Comparison of ENCODE assay signal across 9 mouse cellular contexts in genomic region chr15:84965575-84966360, GRCm38 (mm10). TPM values are rescaled to one million over a fixed set of nuclear protein-coding genes. Genes with fewer than 3 reads are reported as not detected.
A peak's percentile ranks its signal among the peaks of the same experiment; 100 is the strongest.
DNase-seq lines count a peak whose midpoint lies in the region; ATAC-seq and TF ChIP-seq lines count a peak whose summit lies in the region.
"Had no signal": no experiment of that assay in that cellular context is flagged by ENCODE, and none has a peak within 500 bp of the region (broad histone marks: within the 10 kb centered on the region; RNA-seq: fewer than 3 reads in every experiment).

No protein-coding gene starts in this region.

- H3K4me1 ChIP-seq in lung, embryonic 14.5 days (ENCODE audit: insufficient read depth) = no peaks in the 10 kb centered on the region
- H3K4me1 ChIP-seq in limb, embryonic 11.5 days (ENCODE audit: control insufficient read depth, insufficient read depth, low read length) = no peaks in the 10 kb centered on the region

- no peak overlapping the region for H3K9ac ChIP-seq in lung, embryonic 14.5 days
- H3K9ac ChIP-seq in limb, embryonic 11.5 days (ENCODE audit: low read length) = no peak overlapping the region

- no peak for TF ChIP-seq CTCF in lung, embryonic 14.5 days (IDR thresholded peaks at IDR 0.05; ENCODE audit: low read depth)

- H3K9me3 ChIP-seq in lung, embryonic 14.5 days (ENCODE audit: low read depth, low read length) = no peaks in the 10 kb centered on the region
- no peaks in the 10 kb centered on the region for H3K9me3 ChIP-seq in limb, embryonic 11.5 days (ENCODE audit: control insufficient read depth, low read length)

- no peak overlapping the region for H3K4me2 ChIP-seq in lung, embryonic 14.5 days
- no peak overlapping the region for H3K4me2 ChIP-seq in limb, embryonic 11.5 days (ENCODE audit: low read depth, severe bottlenecking)

- H3K36me3 ChIP-seq in lung, embryonic 14.5 days (ENCODE audit: insufficient read depth) = 0 out of 2 replicates have a peak, but pooled peaks cover 3% of the 10 kb centered on the region
- H3K36me3 ChIP-seq in limb, embryonic 11.5 days (ENCODE audit: control insufficient read depth, insufficient read depth, low read length) = no peaks in the 10 kb centered on the region

- WGBS in lung, embryonic 14.5 days = 54% methylated on average over 7 of the region's 7 CpGs
- WGBS in limb, embryonic 11.5 days = 60% methylated on average over 7 of the region's 7 CpGs

- no peak for ATAC-seq in lung, embryonic 14.5 days (ENCODE audit: insufficient read depth)
- no peak for ATAC-seq in limb, embryonic 11.5 days (ENCODE audit: insufficient number of reproducible peaks, low FRiP score, low TSS enrichment, low read depth)

- H3K27me3 ChIP-seq in lung, embryonic 14.5 days (ENCODE audit: insufficient read depth, low read length) = no peaks in the 10 kb centered on the region
- no peaks in the 10 kb centered on the region for H3K27me3 ChIP-seq in limb, embryonic 11.5 days (ENCODE audit: control insufficient read depth, insufficient read depth, low read length)

- H3K4me3 ChIP-seq in lung, embryonic 14.5 days (ENCODE audit: low read depth, low read length) = no peak overlapping the region
- H3K4me3 ChIP-seq in limb, embryonic 11.5 days (ENCODE audit: low read depth, low read length) = no peak overlapping the region

- DNase-seq in adrenal gland, adult 2 months = peak; percentile 41
- DNase-seq in adrenal gland, postnatal 4 days (ENCODE audit: low spot score in 2 of 2) = no peak
- peak; percentile 85 for DNase-seq in lung, embryonic 14.5 days
- DNase-seq in lung, postnatal 25 days (ENCODE audit: low spot score) = no peak
- peak; percentile 77 for DNase-seq in embryo, embryonic 10.5 days (ENCODE audit: low spot score)
- DNase-seq in limb, embryonic 11.5 days (ENCODE audit: low spot score) = peak; percentile 85
- peak; percentile 40 to 55 for DNase-seq in thymus, postnatal 36 days
- DNase-seq in urinary bladder, postnatal 4 days (ENCODE audit: low spot score in 2 of 2) = no peak

- H3K27ac ChIP-seq in lung, embryonic 14.5 days (ENCODE audit: low read depth) = no peak overlapping the region
- no peak overlapping the region for H3K27ac ChIP-seq in limb, embryonic 11.5 days (replicated peaks; ENCODE audit: low read depth, low read length)

RNA-seq across cellular contexts. Expression of gene 5031439G07Rik, which starts 22.6 kb away (rescaled TPM):
- total RNA-seq in adrenal gland, adult 2 months (2021) = 10 to 100 TPM; 24.1 to 41.5 TPM
- polyA plus RNA-seq in adrenal gland, adult 2 months (2012; rRNA removed) = 17.7 and 18.2 TPM in 2 replicates
- total RNA-seq in adrenal gland, postnatal 4 days (2021) = 10 to 100 TPM; 40.4 to 44.4 TPM
- polyA plus RNA-seq in lung, embryonic 14.5 days (2014; fragmentation: Nextera tagmentation; extraction: Ambion mirVana) = 11.6 and 13.5 TPM in 2 replicates
- 9.5 and 19.4 TPM in 2 replicates for polyA plus RNA-seq in limb, embryonic 11.5 days (2014; fragmentation: Nextera tagmentation; extraction: Ambion mirVana)

RNA-seq across cellular contexts. Expression of gene Nup50, which starts 42.6 kb away (rescaled TPM):
- 10 to 100 TPM; 31.8 to 44.1 TPM for total RNA-seq in adrenal gland, adult 2 months (2021)
- polyA plus RNA-seq in adrenal gland, adult 2 months (2012; rRNA removed) = 6.0 and 6.6 TPM in 2 replicates
- 10 to 100 TPM; 32.6 to 38.2 TPM for total RNA-seq in adrenal gland, postnatal 4 days (2021)
- 44.5 and 48.2 TPM in 2 replicates for polyA plus RNA-seq in lung, embryonic 14.5 days (2014; fragmentation: Nextera tagmentation; extraction: Ambion mirVana)
- polyA plus RNA-seq in limb, embryonic 11.5 days (2014; fragmentation: Nextera tagmentation; extraction: Ambion mirVana) = 64.8 and 73.1 TPM in 2 replicates

RNA-seq across cellular contexts. Expression of gene Gm29666, which starts 45.9 kb away (rescaled TPM):
- total RNA-seq in adrenal gland, adult 2 months (2021) = under 1 TPM; 0.14 to 0.17 TPM
- polyA plus RNA-seq in adrenal gland, adult 2 months (2012; rRNA removed) = 0.10 and 0.15 TPM in 2 replicates
- total RNA-seq in adrenal gland, postnatal 4 days (2021) = under 1 TPM; 0.65 to 0.70 TPM
- 0.47 and 0.63 TPM in 2 replicates for polyA plus RNA-seq in lung, embryonic 14.5 days (2014; fragmentation: Nextera tagmentation; extraction: Ambion mirVana)
- 0.69 and 1.1 TPM in 2 replicates for polyA plus RNA-seq in limb, embryonic 11.5 days (2014; fragmentation: Nextera tagmentation; extraction: Ambion mirVana)

RNA-seq across cellular contexts. Expression of gene Upk3a, which starts 51.2 kb away (rescaled TPM):
- total RNA-seq in adrenal gland, adult 2 months (2021) = not detected
- polyA plus RNA-seq in adrenal gland, adult 2 months (2012; rRNA removed) = not detected in 2 replicates
- total RNA-seq in adrenal gland, postnatal 4 days (2021) = not detected
- polyA plus RNA-seq in lung, embryonic 14.5 days (2014; fragmentation: Nextera tagmentation; extraction: Ambion mirVana) = 2.4 and 3.3 TPM in 2 replicates
- not detected in 2 replicates for polyA plus RNA-seq in limb, embryonic 11.5 days (2014; fragmentation: Nextera tagmentation; extraction: Ambion mirVana)
- total RNA-seq: gastrocnemius, postnatal 4 days had no signal

Comparison
In these comparisons a context has a peak if more than half of its experiments do, and no peak if none do; other contexts are left out.
1. DNase-seq: peak in adrenal gland, adult 2 months (single experiment), lung, embryonic 14.5 days (single experiment), embryo, embryonic 10.5 days (single experiment), limb, embryonic 11.5 days (single experiment) and thymus, postnatal 36 days (2 of 2); none in adrenal gland, postnatal 4 days (0 of 2), lung, postnatal 25 days (single experiment) and urinary bladder, postnatal 4 days (0 of 2).